Mouse (Mus musculus) brain, embryonic 14.5 days (tissue): ENCODE results near the gene Rpp40.

Source experiments
- CTCF ChIP-seq: fragments of 200-500 bp; IDR thresholded peaks from 2 replicates; pipeline ENCODE4 v1.5.1; 2012; ENCODE audit warnings: inconsistent platforms, mild to moderate bottlenecking, moderate library complexity, borderline replicate concordance; ENCODE audit not compliant: insufficient read depth, insufficient read length; ENCODE audit errors: extremely low read depth
- POLR2A ChIP-seq: fragments of 200-500 bp; IDR thresholded peaks from 2 replicates; pipeline ENCODE4 v1.6.1; 2012; ENCODE audit warnings: mild to moderate bottlenecking, inconsistent platforms, borderline replicate concordance; ENCODE audit not compliant: poor library complexity, insufficient read depth, insufficient read length, severe bottlenecking; ENCODE audit errors: extremely low read depth

DNA sequence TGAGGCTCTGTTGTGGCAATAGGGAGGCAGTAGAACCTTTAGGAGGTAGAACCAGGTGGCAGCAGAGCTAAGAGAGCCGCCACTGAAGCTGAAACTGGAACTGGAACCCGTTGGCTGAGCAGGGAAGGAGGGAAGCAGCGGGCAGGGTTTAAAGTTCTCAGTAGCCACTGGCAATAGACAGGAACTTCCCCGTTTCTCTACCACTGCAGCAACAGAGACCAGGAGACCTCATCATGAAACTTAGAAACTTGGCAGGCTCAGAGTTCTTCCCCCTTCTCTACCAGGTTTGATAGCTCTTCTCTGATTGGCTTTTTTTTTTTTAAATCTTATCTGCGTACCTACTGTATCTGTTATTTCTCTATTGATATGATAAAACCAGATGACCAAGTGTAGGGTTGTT lies 34.8 kb upstream of the Rpp40 start:
- no peak for TF ChIP-seq CTCF
- TF ChIP-seq POLR2A, result no peak
